Mouse (Mus musculus): Measurements from ENCODE around the gene Entpd3. TPM values are rescaled to one million over a fixed set of nuclear protein-coding genes. Genes with fewer than 3 reads are reported as not detected.
"Not testable (repeated sequence)": the region's sequence is repeated elsewhere in the genome, so short reads cannot be mapped to it uniquely, and the experiment has no call there.

Gene Entpd3
- polyA plus RNA-seq, 1 experiment from 2014 or later: 0.33 TPM

DNA sequence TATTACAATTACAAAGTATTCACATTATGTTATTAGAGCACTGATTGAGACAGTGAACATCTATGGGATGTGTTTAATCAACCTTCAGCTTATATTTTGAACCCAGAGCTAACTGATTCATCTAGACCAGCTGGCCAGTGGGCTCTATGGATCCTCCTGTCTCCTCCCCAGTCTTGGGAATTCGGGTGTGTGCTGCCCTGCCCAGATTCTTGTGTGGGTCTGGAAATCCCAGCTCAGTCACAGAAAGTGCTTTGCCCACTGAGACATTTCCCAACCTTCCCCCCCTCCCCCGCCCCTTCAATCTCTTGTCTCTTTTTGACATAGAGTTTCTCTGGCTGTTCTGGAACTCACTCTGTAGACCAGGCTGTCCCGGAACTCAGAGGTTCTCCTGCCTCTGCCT lies 20.7 kb upstream of the Entpd3 start:
- WGBS: 89% methylated on average over 3 of the region's 3 CpGs
- H3K9me3 ChIP-seq (replicated peaks): no peaks in the 10 kb centered on the region
- H3K36me3 ChIP-seq: no peaks in the 10 kb centered on the region
- peaks cover 6% of the 10 kb centered on the region; the same call in 1 of the 2 replicates for H3K4me1 ChIP-seq
- no peak overlapping the region for H3K27ac ChIP-seq
- DNase-seq (ENCODE audit: low spot score): no peak
- H3K27me3 ChIP-seq (ENCODE audit: low read depth, poor library complexity, severe bottlenecking): no peaks in the 10 kb centered on the region
- no peak overlapping the region for H3K4me3 ChIP-seq

DNA sequence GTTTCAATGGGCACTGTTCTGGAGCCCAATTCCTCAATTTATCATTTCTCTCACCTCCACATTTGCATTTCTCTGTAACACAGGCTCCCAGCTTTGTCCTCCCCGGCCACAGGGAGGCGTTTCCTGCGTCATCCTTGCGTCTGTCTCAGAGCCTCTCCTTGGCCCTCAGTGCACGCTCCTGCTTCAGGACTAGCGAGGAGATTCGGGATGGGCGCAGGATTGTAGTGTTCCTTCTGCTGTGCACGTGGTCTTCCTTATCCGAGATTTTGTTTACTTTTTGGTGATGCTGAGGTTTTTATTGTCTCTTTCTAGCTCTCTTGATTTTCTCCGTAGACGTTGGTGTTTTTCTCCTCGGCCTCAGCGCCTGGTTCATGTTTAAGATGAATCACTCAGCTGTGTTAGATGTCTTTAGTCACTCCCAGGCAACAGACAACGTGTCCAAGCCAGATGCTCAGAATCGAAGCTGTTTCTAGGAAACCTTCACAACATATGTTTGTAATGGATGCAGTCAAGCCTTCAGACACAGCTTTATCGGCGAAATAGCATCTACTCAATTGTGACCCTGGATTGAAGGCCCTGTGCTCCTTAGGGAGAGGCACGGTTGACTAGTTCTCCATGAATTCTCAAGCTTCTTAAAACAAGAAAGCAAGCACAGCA lies 20.0 kb upstream of the Entpd3 start:
- no peak overlapping the region for H3K27ac ChIP-seq
- 68% methylated on average over 19 of the region's 19 CpGs for WGBS
- no peaks in the 10 kb centered on the region for H3K36me3 ChIP-seq

DNA sequence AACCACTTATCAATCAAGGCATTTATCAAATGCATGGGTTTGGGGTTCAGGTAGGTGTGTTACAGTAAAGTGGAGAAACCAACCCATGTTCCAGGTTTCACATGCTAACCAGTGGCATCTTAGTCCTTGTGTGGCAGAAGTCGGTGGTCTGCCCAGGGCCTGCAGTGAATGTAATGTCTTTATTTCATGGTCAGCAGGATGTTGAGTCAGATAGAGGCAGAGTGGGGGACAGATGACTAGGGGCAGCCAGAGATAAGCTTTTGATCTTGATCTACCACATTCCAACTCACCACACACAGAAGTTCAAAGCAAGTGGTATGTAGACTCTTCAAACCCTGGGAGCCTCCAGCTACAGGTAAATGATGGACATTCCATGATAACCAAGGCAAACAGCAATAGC lies 18.5 kb upstream of the Entpd3 start:
- H3K9me3 ChIP-seq (replicated peaks): no peaks in the 10 kb centered on the region
- no peak overlapping the region for H3K27ac ChIP-seq
- no peak overlapping the region for H3K4me3 ChIP-seq
- no peaks in the 10 kb centered on the region for H3K36me3 ChIP-seq
- peaks cover 5% of the 10 kb centered on the region; the same call in 1 of the 2 replicates for H3K4me1 ChIP-seq
- no peaks in the 10 kb centered on the region for H3K27me3 ChIP-seq (ENCODE audit: low read depth, poor library complexity, severe bottlenecking)
- 80% methylated on average over 1 of the region's 1 CpGs for WGBS
- no peak for DNase-seq (ENCODE audit: low spot score)

More for the DNA sequence above, 20.0 kb upstream of the Entpd3 start:
- Histone ChIP-seq H3K27me3 (ENCODE audit: low read depth, poor library complexity, severe bottlenecking) (no peaks in the 10 kb centered on the region), H3K4me3 (no peak overlapping the region), H3K9me3 (replicated peaks) (no peaks in the 10 kb centered on the region), H3K4me1 (peaks cover 6% of the 10 kb centered on the region; the same call in 1 of the 2 replicates)
- no peak for DNase-seq (ENCODE audit: low spot score)

DNA sequence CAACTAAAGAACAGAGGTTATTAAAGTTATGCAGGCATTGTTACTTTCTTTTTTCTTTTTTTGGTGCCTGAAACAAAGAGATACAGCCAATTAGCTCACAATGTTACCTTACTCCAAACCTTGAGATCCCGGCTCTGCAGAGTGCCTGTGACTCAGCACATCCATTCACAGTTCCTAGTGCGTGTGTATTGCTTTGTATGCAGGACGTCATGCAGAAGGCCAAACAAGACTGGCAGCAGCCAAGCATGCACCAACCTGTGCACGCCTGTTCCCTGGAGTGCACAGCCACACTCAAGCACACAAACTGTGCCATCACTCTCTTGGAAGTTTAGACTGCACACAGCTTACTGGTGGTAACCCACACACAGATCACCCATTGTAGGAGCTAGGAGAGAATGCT lies 12.3 kb upstream of the Entpd3 start:
- 83% methylated on average over 4 of the region's 4 CpGs for WGBS
- Histone ChIP-seq H3K27me3 (ENCODE audit: low read depth, poor library complexity, severe bottlenecking) (no peaks in the 10 kb centered on the region), H3K4me1 (no peaks in the 10 kb centered on the region), H3K9me3 (replicated peaks) (no peaks in the 10 kb centered on the region), H3K4me3 (no peak overlapping the region), H3K36me3 (no peaks in the 10 kb centered on the region), H3K27ac (no peak overlapping the region)
- no peak for DNase-seq (ENCODE audit: low spot score)

DNA sequence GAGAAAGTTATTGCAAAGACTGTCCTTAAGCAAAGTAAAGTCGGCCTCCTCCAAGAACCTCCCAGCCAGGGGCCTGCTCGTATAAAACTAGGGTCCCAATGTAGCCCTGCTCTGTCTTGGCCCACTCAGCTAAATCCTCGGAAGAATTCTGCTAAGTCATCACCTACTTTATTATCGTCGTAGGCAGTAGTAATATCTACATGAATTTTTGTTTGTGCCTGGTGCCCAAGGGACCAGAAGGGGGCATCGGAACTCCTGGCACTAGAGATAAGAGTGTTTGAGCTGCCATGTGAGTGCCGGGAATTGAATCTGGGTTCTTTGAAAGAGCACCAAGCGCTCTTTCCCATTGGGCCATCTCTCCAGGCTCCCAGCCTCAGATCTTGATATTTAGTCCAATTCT lies 11.7 kb upstream of the Entpd3 start:
- Histone ChIP-seq H3K27me3 (ENCODE audit: low read depth, poor library complexity, severe bottlenecking) (no peaks in the 10 kb centered on the region), H3K27ac (no peak overlapping the region), H3K4me3 (no peak overlapping the region), H3K36me3 (no peaks in the 10 kb centered on the region), H3K4me1 (no peaks in the 10 kb centered on the region), H3K9me3 (replicated peaks) (no peaks in the 10 kb centered on the region)
- 94% methylated on average over 8 of the region's 8 CpGs for WGBS
- no peak for DNase-seq (ENCODE audit: low spot score)

DNA sequence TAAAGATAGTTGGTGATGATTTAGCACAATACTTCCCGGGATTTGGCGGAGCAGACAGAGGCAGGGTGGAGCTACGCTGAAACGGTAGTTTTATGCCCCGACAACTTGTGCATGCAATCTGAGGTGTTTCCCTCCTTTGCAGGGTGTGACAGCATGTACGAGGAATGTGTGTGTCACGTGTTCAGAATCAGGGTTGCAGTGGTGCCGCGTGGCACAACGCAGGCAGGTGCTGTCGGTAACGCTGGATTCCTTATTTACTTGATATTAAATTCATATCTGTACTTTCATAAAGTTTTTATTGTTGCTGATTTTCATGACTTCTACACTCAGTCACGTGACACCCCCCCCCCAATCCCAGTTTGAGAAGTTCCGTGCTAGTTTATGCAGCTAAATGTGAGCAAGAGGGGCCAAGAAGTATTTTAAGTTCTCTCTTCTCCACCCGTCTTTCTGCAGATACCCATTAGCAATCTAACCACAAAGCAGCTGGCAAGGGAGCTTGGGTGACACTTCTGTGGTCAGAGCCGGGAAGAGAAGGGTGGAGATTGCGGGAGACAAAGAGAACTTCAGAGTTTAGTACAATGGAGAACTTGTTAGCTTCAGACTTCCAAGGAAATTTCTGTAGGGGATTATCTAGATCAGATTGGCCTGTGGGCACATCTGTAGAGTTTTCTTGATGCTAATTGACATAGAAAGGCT lies 10.7 kb upstream of the Entpd3 start:
- DNase-seq (ENCODE audit: low spot score): no peak
- Histone ChIP-seq H3K4me3 (no peak overlapping the region), H3K36me3 (no peaks in the 10 kb centered on the region), H3K4me1 (no peaks in the 10 kb centered on the region), H3K27me3 (ENCODE audit: low read depth, poor library complexity, severe bottlenecking) (no peaks in the 10 kb centered on the region), H3K27ac (no peak overlapping the region), H3K9me3 (replicated peaks) (no peaks in the 10 kb centered on the region)
- WGBS: 91% methylated on average over 17 of the region's 17 CpGs

DNA sequence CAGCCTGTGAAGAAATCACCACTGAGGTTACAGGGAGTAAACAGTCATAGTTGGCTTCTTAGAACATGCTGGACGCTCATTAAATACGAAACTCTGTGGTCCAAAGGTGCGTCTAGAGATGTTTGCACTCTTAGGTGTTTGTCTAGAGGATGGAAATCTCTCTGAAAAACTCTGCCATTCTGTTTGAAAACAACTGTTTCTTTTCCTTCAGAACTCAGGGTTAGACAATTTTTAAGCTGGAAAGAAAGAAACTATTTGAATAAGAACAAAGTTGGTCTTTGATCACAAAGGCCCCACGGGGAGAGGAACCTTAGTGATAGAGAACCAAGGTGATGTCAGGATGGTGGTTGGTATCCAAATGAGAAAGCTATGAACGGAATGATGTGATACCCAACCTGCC lies 9.1 kb upstream of the Entpd3 start:
- DNase-seq (ENCODE audit: low spot score): no peak
- no peak overlapping the region for H3K27ac ChIP-seq
- no peaks in the 10 kb centered on the region for H3K36me3 ChIP-seq
- H3K27me3 ChIP-seq (ENCODE audit: low read depth, poor library complexity, severe bottlenecking): no peaks in the 10 kb centered on the region
- no peaks in the 10 kb centered on the region for H3K4me1 ChIP-seq
- WGBS: 93% methylated on average over 5 of the region's 5 CpGs
- no peak overlapping the region for H3K4me3 ChIP-seq
- H3K9me3 ChIP-seq (replicated peaks): no peaks in the 10 kb centered on the region

DNA sequence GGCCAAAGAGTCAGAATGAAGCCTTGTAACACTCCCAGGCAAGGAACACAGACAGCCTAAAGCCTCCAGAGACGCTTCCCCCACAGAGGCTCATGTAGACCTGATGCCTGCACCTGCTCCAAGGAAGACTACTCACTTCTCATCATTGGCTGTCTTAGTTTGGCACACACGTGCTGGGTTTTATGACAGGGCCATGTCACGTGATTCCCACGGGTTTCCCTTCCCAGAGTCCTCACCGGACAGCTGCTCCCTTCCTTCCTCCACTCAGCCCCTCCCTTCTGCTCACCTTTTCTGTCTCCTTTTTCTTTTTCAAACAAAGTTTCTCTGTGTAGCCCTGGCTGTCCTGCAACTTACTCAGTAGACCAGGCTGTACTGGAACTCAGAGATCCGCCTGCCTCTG lies 7.6 kb upstream of the Entpd3 start:
- Histone ChIP-seq H3K27me3 (ENCODE audit: low read depth, poor library complexity, severe bottlenecking) (no peaks in the 10 kb centered on the region), H3K4me1 (no peaks in the 10 kb centered on the region), H3K36me3 (no peaks in the 10 kb centered on the region), H3K4me3 (no peak overlapping the region), H3K9me3 (replicated peaks) (no peaks in the 10 kb centered on the region), H3K27ac (no peak overlapping the region)
- 84% methylated on average over 6 of the region's 6 CpGs for WGBS
- no peak for DNase-seq (ENCODE audit: low spot score)

DNA sequence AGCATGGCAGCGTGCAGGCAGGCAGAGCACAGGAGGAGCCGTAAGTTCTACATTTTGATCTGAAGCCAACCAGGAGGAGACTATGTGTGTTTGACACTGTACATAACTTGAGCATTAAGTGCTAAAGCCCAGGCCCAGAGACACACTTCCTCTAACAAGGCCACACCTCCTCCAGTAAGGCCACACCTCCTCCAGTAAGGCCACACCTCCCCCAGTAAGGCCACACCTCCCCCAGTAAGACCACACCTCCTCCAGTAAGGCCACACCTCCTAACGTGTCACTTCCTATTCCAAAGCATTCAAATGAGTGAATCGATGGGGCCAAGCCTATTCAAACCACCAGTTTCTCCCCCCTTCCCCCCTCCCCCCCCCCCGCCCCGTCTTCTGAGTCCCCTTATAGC lies 6.9 kb upstream of the Entpd3 start:
- Histone ChIP-seq H3K4me3 (no peak overlapping the region), H3K27ac (no peak overlapping the region), H3K4me1 (no peaks in the 10 kb centered on the region), H3K9me3 (replicated peaks) (no peaks in the 10 kb centered on the region), H3K36me3 (no peaks in the 10 kb centered on the region), H3K27me3 (ENCODE audit: low read depth, poor library complexity, severe bottlenecking) (0 out of 2 replicates have a peak, but pooled peaks cover 3% of the 10 kb centered on the region)
- no peak for DNase-seq (ENCODE audit: low spot score)
- 88% methylated on average over 6 of the region's 6 CpGs for WGBS

DNA sequence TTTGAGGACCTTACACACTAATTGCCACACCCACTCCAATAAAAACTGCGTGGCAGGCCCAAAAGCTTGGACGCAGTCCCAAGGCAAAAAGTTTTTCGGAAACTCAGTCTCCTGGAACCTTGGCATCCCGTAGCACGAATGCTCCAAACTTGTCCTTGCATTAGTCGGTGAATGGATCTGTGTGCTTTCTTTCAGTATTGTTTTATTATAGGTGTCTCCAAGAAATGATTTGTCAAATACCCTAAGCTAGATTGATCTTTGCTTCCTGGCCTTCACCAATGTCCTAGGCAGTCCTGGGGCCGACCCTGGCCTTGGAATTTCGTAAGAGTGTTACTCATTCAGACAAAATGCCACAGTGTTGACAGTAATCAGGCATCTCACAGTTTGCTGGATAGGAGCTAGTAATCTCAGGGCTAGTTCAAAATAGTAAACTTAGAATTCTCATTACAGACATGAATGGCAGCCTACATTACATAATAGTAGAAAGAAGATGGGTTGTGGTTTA lies 6.1 kb upstream of the Entpd3 start:
- not testable (repeated sequence) for DNase-seq (ENCODE audit: low spot score); H3K27ac ChIP-seq; H3K4me3 ChIP-seq; H3K36me3 ChIP-seq; H3K4me1 ChIP-seq; H3K9me3 ChIP-seq (replicated peaks)
- 95% methylated on average over 8 of the region's 8 CpGs for WGBS
- H3K27me3 ChIP-seq (ENCODE audit: low read depth, poor library complexity, severe bottlenecking): peaks cover 11% of the 10 kb centered on the region; the same call in 1 of the 2 replicates

DNA sequence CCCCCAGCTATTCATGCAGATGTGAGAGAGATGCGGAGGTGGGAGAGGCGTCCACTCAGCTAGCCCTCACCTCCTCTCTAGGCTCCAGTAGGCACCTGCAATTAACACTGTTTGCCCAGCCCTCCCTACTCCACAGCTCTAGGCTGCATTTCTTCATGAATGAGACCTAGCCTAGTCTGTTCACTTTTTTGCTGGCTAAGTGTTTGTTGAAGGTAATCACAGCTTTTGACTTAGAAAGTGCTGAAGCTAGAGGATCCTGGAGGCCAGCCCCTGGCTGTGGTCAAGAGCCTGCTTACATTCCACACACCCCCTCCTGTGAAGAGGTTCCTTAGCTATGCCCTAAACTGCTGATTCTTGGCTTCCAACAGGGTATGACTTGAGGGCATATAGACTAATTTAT lies 1.8 kb downstream of the Entpd3 start:
- Histone ChIP-seq H3K9me3 (replicated peaks) (no peaks in the 10 kb centered on the region), H3K4me3 (no peak overlapping the region), H3K27me3 (ENCODE audit: low read depth, poor library complexity, severe bottlenecking) (peaks cover 51% of the 10 kb centered on the region), H3K27ac (no peak overlapping the region), H3K36me3 (no peaks in the 10 kb centered on the region), H3K4me1 (peaks cover 12% of the 10 kb centered on the region)
- DNase-seq (ENCODE audit: low spot score): no peak
- 29% methylated on average over 1 of the region's 2 CpGs for WGBS

DNA sequence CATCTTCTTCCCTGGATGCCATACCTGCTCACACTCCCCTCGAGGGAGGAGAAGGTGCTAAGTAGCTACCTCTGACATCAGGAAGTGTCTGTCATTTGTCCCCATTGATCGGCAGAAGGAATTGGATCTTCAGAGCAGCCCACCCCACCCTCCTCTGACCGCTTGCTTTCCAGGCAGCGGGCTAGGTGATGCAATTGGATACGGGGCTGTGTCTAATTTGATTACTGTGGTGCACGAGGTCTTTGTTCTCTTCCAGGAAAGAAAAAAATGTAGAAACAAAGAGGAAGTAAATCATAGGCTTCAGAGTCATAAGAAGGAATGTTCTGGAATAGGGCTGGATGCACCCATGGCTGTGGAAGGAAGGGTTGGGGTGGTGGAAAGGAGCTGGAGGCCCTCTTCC lies 2.6 kb downstream of the Entpd3 start:
- no peak for DNase-seq (ENCODE audit: low spot score)
- H3K9me3 ChIP-seq (replicated peaks): no peaks in the 10 kb centered on the region
- peaks cover 20% of the 10 kb centered on the region for H3K4me1 ChIP-seq
- H3K27me3 ChIP-seq (ENCODE audit: low read depth, poor library complexity, severe bottlenecking): peaks cover 51% of the 10 kb centered on the region
- no peaks in the 10 kb centered on the region for H3K36me3 ChIP-seq
- WGBS: 29% methylated on average over 6 of the region's 6 CpGs
- no peak overlapping the region for H3K27ac ChIP-seq
- no peak overlapping the region for H3K4me3 ChIP-seq

DNA sequence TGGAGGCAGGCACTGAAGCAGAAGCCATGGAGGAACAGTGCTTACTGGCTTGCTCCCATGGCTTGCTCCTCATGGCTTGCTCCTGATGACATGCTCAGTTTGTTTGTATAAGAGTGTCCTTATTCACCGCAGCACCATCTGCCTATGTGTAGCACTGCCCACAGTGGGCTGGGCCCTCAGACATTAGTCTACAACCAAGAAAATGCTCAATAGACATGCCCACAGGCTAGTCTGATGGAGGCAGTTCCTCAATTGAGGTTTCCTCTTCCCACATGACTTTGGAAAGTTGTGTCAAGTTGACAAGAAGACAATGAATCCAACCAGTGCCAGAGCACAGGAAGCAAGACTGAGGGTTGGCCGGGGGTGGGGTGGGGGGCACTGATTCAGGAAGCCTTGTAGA lies 6.4 kb downstream of the Entpd3 start:
- Histone ChIP-seq H3K36me3 (no peaks in the 10 kb centered on the region), H3K27ac (no peak overlapping the region), H3K27me3 (ENCODE audit: low read depth, poor library complexity, severe bottlenecking) (peaks cover 24% of the 10 kb centered on the region), H3K4me1 (peaks cover 18% of the 10 kb centered on the region), H3K4me3 (no peak overlapping the region), H3K9me3 (replicated peaks) (no peaks in the 10 kb centered on the region)
- no peak for DNase-seq (ENCODE audit: low spot score)
- 94% methylated on average over 2 of the region's 2 CpGs for WGBS

Measured in limb, embryonic 10.5 days (tissue).